Mouse (Mus musculus): ENCODE measurements around the gene Comt. TPM values are rescaled to one million over a fixed set of nuclear protein-coding genes. Genes with fewer than 3 reads are reported as not detected.

Comt gene
- polyA plus RNA-seq, 1 experiment from 2014 or later = 60.3 TPM

DNA sequence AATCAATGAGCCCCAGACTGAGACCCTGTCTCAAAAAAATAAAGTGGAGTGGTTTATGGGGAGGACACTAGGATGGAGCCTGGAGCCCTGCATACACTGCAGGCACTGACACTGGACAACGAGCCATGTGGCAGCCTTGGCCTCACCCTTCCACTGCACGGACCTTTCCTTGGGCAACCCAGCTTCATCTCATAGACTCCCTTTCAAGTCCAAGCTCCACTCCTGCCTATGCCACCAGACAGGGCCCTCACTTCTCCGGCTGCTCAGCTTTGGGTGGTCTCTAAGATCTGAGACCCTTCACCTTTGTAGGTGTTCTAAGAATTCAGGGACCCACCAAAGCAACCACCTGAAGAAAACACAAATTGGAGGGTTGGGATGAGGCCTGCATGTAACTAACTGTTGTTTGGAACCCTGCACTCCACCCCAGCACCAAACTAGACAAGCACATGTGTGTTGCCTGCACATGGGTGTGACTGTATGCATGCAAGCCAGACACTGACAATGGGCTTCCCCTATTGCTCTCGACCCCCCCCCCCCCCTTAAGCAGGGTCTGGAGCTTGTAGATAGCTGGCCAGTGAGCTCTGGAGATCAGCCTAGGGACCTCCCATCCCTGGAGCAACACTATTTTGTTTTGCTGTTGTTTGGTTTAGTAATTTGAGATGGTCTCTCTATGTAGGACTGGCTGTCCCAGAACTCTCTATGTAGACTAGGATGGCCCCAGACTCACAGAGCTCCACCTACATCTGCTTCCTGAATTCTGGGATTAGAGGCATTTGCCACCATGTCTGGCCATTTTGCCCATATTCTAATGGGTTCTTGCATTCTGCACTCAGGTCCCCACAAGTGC, 7.7 kb downstream of the Comt start:
- Histone ChIP-seq H3K9ac (no peak overlapping the region), H3K4me2 (replicated peaks) (no peak overlapping the region), H3K27me3 (no peaks in the 10 kb centered on the region), H3K9me3 (replicated peaks) (no peaks in the 10 kb centered on the region), H3K4me1 (peaks cover 8% of the 10 kb centered on the region), H3K4me3 (no peak overlapping the region), H3K36me3 (peaks cover 30% of the 10 kb centered on the region), H3K27ac (no peak overlapping the region)
- 85% methylated on average over 4 of the region's 4 CpGs for WGBS
- no peak for ATAC-seq (ENCODE audit: low FRiP score)

DNA sequence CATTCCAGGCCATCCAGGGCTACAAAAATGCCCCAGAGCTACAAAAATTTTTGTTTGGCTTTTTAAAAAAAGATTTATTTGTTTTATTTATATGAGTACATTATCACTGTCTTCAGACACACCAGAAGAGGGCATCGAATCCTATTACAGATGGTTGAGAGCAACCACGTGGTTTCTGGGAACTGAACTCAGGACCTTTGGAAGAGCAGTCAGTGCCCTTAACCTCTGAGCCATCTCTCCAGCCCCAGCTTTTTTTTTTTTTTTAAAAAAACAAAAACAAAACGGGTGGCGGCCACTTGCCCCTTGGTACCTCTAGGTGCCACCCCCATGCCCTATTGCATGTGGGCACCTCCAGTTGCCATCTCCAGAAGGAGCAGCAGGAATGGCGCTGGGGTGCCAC, 9.2 kb downstream of the Comt start:
- H3K9me3 ChIP-seq (replicated peaks) = no peaks in the 10 kb centered on the region
- no peak for ATAC-seq (ENCODE audit: low FRiP score)
- no peak overlapping the region for H3K9ac ChIP-seq
- H3K27me3 ChIP-seq = no peaks in the 10 kb centered on the region
- no peak overlapping the region for H3K4me3 ChIP-seq
- H3K27ac ChIP-seq = no peak overlapping the region
- H3K4me1 ChIP-seq = peaks cover 4% of the 10 kb centered on the region
- 95% methylated on average over 5 of the region's 5 CpGs for WGBS
- H3K36me3 ChIP-seq = peaks cover 28% of the 10 kb centered on the region; the same call in 1 of the 2 replicates
- H3K4me2 ChIP-seq (replicated peaks) = no peak overlapping the region

DNA sequence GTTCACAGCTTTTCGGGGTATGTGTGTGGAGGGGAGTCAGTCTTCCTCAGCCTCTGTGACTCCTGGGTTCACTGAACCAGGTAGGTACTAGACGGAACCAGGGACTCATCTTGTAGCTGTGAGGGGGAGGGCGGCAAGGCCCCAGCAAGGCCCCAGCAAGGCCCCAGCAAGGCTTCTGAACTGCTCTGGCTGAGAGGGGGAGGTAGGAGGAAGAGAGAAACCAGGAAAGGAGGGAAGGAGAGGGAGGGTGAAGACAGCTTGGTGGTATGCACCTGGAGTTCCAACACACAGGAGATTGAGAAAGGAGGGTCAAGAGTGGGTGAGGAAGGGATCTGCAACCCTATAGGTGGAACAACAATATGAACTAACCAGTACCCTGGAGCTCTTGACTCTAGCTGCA, 9.8 kb downstream of the Comt start:
- peak; percentile 19; the same call in 1 of the 2 replicates for ATAC-seq (ENCODE audit: low FRiP score)
- Histone ChIP-seq H3K9me3 (replicated peaks) (no peaks in the 10 kb centered on the region), H3K4me2 (replicated peaks) (no peak overlapping the region), H3K36me3 (peaks cover 28% of the 10 kb centered on the region; the same call in 1 of the 2 replicates), H3K27ac (peak overlapping the region; percentile 45; the same call in 1 of the 2 replicates), H3K9ac (no peak overlapping the region), H3K4me3 (no peak overlapping the region), H3K4me1 (peaks cover 6% of the 10 kb centered on the region), H3K27me3 (no peaks in the 10 kb centered on the region)
- WGBS = 67% methylated on average over 3 of the region's 3 CpGs

DNA sequence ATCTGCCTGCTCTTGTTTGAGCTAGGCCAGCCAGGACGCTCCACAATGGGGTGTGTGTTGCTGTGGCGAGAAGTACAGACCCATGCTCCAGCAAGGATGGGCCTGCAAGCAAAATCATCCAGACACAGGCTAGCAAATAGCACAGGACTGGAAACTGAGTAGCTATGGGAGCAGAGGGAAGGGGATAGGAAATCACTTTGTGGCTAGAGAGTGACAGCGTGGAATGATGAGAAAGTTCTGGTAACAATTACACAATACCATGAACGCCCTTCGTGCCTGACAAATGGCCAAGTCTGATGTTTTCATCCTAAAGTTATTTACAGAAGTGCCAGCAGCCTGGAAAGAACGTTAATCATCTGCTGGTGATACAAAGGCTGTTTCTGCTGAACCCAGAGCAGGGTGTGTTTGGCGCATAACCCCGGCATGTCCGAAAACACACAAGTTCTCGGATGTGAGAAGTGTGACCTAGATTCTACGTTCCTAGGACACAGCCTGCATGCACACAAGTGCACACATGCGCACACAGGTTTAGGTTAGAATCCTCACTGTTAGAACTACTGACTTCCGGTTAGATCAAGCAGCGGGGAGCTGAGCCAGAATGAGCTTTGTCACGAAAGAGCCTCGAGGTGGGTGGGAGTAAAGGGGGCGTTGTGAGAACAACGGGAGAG, 10.4 kb downstream of the Comt start:
- ATAC-seq (ENCODE audit: low FRiP score) = 0 out of 2 replicates have a peak, but pooled peaks have one; percentile 5
- no peaks in the 10 kb centered on the region for H3K27me3 ChIP-seq
- H3K27ac ChIP-seq = peak overlapping the region; percentile 45
- H3K4me3 ChIP-seq = no peak overlapping the region
- peaks cover 23% of the 10 kb centered on the region; the same call in 1 of the 2 replicates for H3K36me3 ChIP-seq
- no peak overlapping the region for H3K4me2 ChIP-seq (replicated peaks)
- no peaks in the 10 kb centered on the region for H3K9me3 ChIP-seq (replicated peaks)
- WGBS = 66% methylated on average over 18 of the region's 18 CpGs
- H3K9ac ChIP-seq = no peak overlapping the region
- peaks cover 12% of the 10 kb centered on the region for H3K4me1 ChIP-seq

DNA sequence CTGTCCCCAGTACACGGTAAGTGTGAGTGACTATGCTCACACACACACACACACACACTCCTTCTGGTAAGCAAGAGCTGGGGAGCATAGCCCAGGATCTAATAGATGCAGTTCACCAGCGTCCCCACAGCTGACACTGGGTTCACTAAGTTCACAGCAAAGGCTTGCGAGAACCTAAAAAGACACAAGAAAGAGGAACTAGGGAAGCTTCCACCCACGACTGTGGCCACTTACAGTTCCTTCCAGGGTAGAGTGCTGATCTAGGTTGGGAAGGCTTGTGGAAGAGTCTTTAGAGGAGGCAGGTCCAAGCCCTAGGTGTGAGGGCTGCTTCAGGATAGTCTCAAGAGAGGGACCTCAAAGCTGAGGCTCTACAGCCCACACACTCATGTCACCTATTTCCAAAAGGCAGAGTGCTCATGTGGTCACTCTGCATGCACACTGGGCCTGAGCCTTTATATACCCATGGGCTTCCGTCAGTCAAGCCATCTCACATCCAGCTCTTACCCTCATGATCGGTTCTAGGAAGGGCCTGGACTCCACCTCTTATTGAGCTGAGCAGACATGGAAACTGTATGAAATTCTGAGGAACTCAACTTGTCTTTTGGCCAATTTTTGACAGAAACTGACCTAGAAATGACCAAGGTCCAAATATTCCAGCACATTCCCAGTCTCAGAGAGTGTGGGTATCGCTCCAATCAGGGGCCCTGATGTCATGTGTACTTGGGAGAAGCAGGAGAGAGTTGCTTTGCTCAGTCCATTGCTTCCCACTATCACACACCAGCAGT, 13.4 kb downstream of the Comt start:
- Histone ChIP-seq H3K4me1 (peaks cover 26% of the 10 kb centered on the region), H3K4me2 (replicated peaks) (no peak overlapping the region), H3K9ac (no peak overlapping the region), H3K4me3 (no peak overlapping the region), H3K9me3 (replicated peaks) (no peaks in the 10 kb centered on the region), H3K27me3 (no peaks in the 10 kb centered on the region), H3K27ac (no peak overlapping the region), H3K36me3 (peaks cover 23% of the 10 kb centered on the region)
- WGBS = 92% methylated on average over 7 of the region's 7 CpGs
- no peak for ATAC-seq (ENCODE audit: low FRiP score)

DNA sequence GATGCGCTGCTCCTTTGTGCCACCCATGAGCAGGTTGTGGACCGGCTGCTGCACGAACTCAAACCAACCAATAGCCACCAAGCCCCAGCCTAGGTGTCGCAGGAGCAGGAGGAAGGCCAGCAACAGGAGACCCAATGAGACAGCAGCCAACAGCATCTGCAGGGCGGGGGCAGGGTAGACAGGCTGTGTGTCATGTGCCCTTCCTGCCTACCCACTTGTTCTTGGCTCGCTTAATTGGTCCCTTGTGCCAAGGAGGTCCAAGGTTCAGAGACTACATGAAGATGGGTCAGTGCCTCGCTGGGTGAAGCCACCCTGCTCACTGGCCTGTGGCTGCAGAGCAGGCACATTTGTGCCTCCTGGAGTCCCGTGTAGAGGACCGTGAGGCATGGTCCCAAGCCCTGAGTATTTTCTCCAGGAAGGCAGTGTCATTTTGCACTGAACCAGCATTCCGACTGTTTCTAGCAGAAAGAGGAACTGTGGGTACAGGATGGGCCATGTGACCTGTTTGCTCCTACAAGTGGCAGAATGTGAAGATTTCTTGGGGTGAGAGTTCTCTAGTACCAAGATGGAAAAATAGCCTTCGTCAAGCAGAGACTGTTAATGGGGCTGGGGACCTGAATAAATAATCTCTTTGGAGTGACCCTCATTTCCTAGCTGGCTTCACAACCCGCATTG, 14.7 kb downstream of the Comt start:
- Histone ChIP-seq H3K9me3 (replicated peaks) (no peaks in the 10 kb centered on the region), H3K27ac (0 out of 2 replicates have a peak overlapping the region, but pooled peaks have one; percentile 53), H3K27me3 (no peaks in the 10 kb centered on the region), H3K4me3 (no peak overlapping the region), H3K4me1 (peaks cover 28% of the 10 kb centered on the region), H3K36me3 (peaks cover 33% of the 10 kb centered on the region), H3K9ac (0 out of 2 replicates have a peak overlapping the region, but pooled peaks have one; percentile 4), H3K4me2 (replicated peaks) (no peak overlapping the region)
- 0 out of 2 replicates have a peak, but pooled peaks have one; percentile 9 for ATAC-seq (ENCODE audit: low FRiP score)
- 85% methylated on average over 12 of the region's 12 CpGs for WGBS

DNA sequence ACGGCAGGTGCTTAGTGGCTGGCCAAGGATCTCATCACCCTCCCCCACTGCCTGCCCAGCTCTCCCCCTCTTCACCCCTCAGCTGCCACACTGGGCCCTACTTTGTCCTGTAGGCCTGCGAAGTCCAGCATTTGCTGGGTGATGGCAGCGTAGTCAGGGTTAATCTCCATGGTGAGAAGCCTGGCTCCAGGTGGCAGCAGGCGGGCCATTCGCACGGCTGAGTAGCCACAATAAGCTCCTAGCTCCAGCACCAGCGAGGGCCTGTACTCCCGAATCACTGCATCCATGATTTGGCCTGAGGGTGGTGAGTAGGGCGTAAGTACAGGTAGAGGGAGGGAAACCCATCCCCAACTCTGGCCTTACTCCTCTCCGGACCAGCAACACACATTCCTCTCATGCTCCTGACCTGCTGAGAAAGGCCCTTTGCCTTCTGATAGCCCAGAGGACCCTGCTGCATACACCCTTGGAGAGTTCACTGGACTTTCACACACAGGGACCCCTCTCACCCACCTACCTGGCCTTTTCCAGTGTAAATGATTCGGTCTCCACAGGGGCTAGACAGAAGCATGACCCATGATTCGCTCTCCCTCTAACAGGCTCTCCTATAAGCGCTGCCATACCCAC, 15.5 kb downstream of the Comt start:
- 0 out of 2 replicates have a peak overlapping the region, but pooled peaks have one; percentile 4 for H3K9ac ChIP-seq
- H3K4me2 ChIP-seq (replicated peaks) = no peak overlapping the region
- H3K4me1 ChIP-seq = peaks cover 29% of the 10 kb centered on the region
- H3K27me3 ChIP-seq = no peaks in the 10 kb centered on the region
- ATAC-seq (ENCODE audit: low FRiP score) = peak; percentile 20; the same call in 1 of the 2 replicates
- no peak overlapping the region for H3K4me3 ChIP-seq
- 0 out of 2 replicates have a peak overlapping the region, but pooled peaks have one; percentile 53 for H3K27ac ChIP-seq
- 71% methylated on average over 13 of the region's 13 CpGs for WGBS
- peaks cover 35% of the 10 kb centered on the region for H3K36me3 ChIP-seq
- no peaks in the 10 kb centered on the region for H3K9me3 ChIP-seq (replicated peaks)

DNA sequence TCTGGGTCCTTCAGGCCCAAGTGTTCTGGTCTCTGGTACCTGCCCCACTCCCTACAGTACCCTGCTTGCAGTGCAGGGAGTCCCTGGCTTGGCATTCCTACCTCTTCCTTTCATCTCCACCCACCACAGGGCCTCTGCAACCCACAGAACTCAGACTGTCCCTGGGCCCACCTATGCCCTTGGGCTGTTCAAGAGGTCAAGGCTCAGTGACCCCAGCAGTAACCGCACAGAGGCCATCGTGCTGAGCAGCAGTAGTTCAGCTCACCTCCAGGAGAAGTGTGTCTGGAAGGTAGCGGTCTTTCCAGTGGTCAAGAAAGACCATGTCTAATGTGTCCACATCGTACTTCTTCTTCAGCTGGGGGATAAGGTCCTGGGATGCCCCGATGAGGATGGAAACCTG, 16.2 kb downstream of the Comt start:
- Histone ChIP-seq H3K4me3 (no peak overlapping the region), H3K9ac (no peak overlapping the region), H3K9me3 (replicated peaks) (no peaks in the 10 kb centered on the region), H3K4me1 (peaks cover 29% of the 10 kb centered on the region), H3K27me3 (no peaks in the 10 kb centered on the region), H3K4me2 (replicated peaks) (no peak overlapping the region), H3K36me3 (peaks cover 40% of the 10 kb centered on the region), H3K27ac (no peak overlapping the region)
- ATAC-seq (ENCODE audit: low FRiP score) = no peak
- 78% methylated on average over 5 of the region's 5 CpGs for WGBS

DNA sequence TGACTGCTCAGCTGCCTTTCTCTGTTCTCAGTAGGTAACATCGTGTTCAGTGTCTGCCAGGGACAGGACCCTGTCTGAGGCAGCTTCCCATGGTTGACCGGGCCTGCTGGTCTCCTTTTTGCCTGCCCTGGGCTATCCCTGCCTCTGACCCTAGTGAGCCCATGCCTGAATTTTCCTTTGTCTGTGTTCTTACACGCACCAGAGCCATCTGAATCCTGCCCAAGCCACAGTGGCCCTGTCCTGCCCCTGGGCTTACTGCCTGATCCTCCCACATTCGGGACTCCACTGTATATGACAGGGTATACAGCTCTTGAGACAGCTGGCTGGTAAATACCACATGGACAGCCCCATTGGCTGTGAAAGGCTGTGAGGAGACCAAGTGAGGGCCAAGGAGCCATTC, 16.9 kb downstream of the Comt start:
- Histone ChIP-seq H3K4me1 (peaks cover 31% of the 10 kb centered on the region), H3K27ac (peak overlapping the region; percentile 45; the same call in 1 of the 2 replicates)

DNA sequence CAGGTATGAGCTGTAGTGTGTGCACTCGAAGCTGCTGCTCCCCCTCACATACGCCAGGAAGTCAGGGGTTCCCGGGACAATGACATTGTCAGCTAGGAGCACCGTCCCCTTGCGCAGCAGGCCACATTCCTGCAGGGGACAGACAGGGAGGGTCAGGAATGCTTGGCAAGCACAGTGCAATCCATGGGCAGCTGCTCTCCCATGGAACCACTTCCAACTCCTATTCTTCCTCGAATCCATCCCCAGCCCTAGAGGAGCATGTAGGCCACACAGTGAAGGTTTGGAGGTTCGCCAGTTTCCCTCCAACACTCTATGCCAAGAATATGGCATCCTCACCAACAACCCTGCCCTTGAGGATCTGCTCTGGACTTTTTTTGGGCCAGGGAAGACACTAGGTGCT, 18.7 kb downstream of the Comt start:
- no peaks in the 10 kb centered on the region for H3K27me3 ChIP-seq
- no peak overlapping the region for H3K4me2 ChIP-seq (replicated peaks)
- ATAC-seq (ENCODE audit: low FRiP score) = no peak
- WGBS = 76% methylated on average over 7 of the region's 7 CpGs
- H3K4me3 ChIP-seq = no peak overlapping the region
- peaks cover 55% of the 10 kb centered on the region for H3K36me3 ChIP-seq
- peaks cover 31% of the 10 kb centered on the region for H3K4me1 ChIP-seq
- H3K9ac ChIP-seq = no peak overlapping the region
- H3K9me3 ChIP-seq (replicated peaks) = no peaks in the 10 kb centered on the region
- H3K27ac ChIP-seq = peak overlapping the region; percentile 24; the same call in 1 of the 2 replicates

More for the DNA sequence above, 16.9 kb downstream of the Comt start:
- H3K9ac ChIP-seq = no peak overlapping the region
- no peaks in the 10 kb centered on the region for H3K27me3 ChIP-seq
- H3K9me3 ChIP-seq (replicated peaks) = no peaks in the 10 kb centered on the region
- ATAC-seq (ENCODE audit: low FRiP score) = no peak
- 64% methylated on average over 4 of the region's 4 CpGs for WGBS
- H3K4me2 ChIP-seq (replicated peaks) = no peak overlapping the region
- H3K4me3 ChIP-seq = no peak overlapping the region
- peaks cover 44% of the 10 kb centered on the region for H3K36me3 ChIP-seq

DNA sequence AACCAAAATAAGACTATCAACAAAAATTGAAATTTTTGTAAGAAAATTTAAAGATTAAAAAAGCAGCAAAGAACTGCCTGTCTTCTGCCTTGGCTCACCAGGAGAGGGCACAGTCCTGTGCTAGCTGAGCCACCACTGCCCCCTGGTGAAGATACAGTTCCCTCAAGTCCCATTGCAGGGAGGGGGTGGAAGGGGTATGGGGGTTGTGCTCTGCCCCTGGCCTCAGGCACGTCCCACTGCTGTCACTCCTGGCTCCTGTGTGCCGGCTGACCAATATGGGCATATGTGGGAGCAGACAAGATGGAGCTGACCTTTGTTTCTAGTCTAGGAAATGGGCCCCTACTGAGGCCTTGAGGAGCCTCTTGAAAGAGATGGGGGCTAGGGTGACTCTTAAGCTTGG, 20.4 kb downstream of the Comt start:
- 8% methylated on average over 2 of the region's 2 CpGs for WGBS
- no peak overlapping the region for H3K9ac ChIP-seq
- no peak overlapping the region for H3K27ac ChIP-seq
- no peak overlapping the region for H3K4me3 ChIP-seq
- H3K4me1 ChIP-seq = peaks cover 32% of the 10 kb centered on the region
- no peaks in the 10 kb centered on the region for H3K9me3 ChIP-seq (replicated peaks)
- H3K36me3 ChIP-seq = peaks cover 71% of the 10 kb centered on the region
- H3K4me2 ChIP-seq (replicated peaks) = no peak overlapping the region
- peak; percentile 36; the same call in 1 of the 2 replicates for ATAC-seq (ENCODE audit: low FRiP score)
- no peaks in the 10 kb centered on the region for H3K27me3 ChIP-seq

Data from hindbrain, embryonic 12.5 days (tissue).